In genomic region chr17:32389101-32389659, GRCm38 (mm10) we compare ENCODE assay signal across 8 mouse cellular contexts. TPM values are rescaled to one million over a fixed set of nuclear protein-coding genes. Genes with fewer than 3 reads are reported as not detected.
DNase-seq lines count a peak whose midpoint lies in the region; ATAC-seq and TF ChIP-seq lines count a peak whose summit lies in the region.

Gene Wiz, minus strand, starts transcription at chr17:32389439.

- intact Hi-C loops in heart, postnatal 36 days (cut with DNase I): loop anchor here (2.0 to 5.0 kb wide), 2 partner anchors 24 to 37 kb away; partner anchors contain the start of gene Akap8l

- TF ChIP-seq POLR2A in olfactory bulb, adult 2 months (IDR thresholded peaks at IDR 0.05; ENCODE audit: insufficient read depth, low read depth, low read length): 0 out of 2 replicates have a peak, but pooled peaks have one; percentile 36
- no peak for TF ChIP-seq POLR2A in thymus, adult 2 months (IDR thresholded peaks at IDR 0.05; ENCODE audit: control insufficient read depth, extremely low read depth, insufficient read depth, low read length, poor library complexity)

- WGBS in forebrain, embryonic 16.5 days: under 1% methylated on average over 14 of the region's 44 CpGs
- 2% methylated on average over 29 of the region's 44 CpGs for WGBS in lung, embryonic 14.5 days
- WGBS in olfactory bulb, adult 2 months: 2% methylated on average over 40 of the region's 44 CpGs
- WGBS in thymus, adult 2 months: 1% methylated on average over 31 of the region's 44 CpGs

- peak; percentile 77 for ATAC-seq in forebrain, embryonic 16.5 days
- peak; percentile 86 for ATAC-seq in lung, embryonic 14.5 days (ENCODE audit: insufficient read depth)

- H3K4me3 ChIP-seq in forebrain, embryonic 16.5 days (replicated peaks; ENCODE audit: low read length): peak within 1 kb of the TSS; percentile 86
- peak within 1 kb of the TSS; percentile 92 for H3K4me3 ChIP-seq in layer of hippocampus, adult 2 months
- peak within 1 kb of the TSS; percentile 78 for H3K4me3 ChIP-seq in lung, embryonic 14.5 days (ENCODE audit: low read depth, low read length)
- peak within 1 kb of the TSS; percentile 94 for H3K4me3 ChIP-seq in olfactory bulb, adult 2 months (ENCODE audit: insufficient read depth, low read depth, low read length)
- peak within 1 kb of the TSS; percentile 55 for H3K4me3 ChIP-seq in thymus, adult 2 months (ENCODE audit: control insufficient read depth, insufficient read depth, low read length)

- peak within 1 kb of the TSS; percentile 94 for H3K9ac ChIP-seq in forebrain, embryonic 16.5 days (replicated peaks; ENCODE audit: low read depth, low read length)
- peak within 1 kb of the TSS; percentile 77 for H3K9ac ChIP-seq in lung, embryonic 14.5 days

- DNase-seq in ES-CJ7 (ENCODE audit: low read depth, low spot score): peak; percentile 90
- DNase-seq in cerebellum, adult 11-12 months: peak; percentile 97
- peak; percentile 94 for DNase-seq in heart, postnatal 36 days
- DNase-seq in layer of hippocampus, adult 2 months (ENCODE audit: low spot score in 2 of 2): peak; percentile 95 to 96
- DNase-seq in lung, embryonic 14.5 days: peak; percentile 96
- DNase-seq in thymus, adult 2 months: peak; percentile 90

- no peaks in the 10 kb centered on the region for H3K9me3 ChIP-seq in forebrain, embryonic 16.5 days (ENCODE audit: control insufficient read depth, low read length)
- H3K9me3 ChIP-seq in lung, embryonic 14.5 days (ENCODE audit: low read depth, low read length): no peaks in the 10 kb centered on the region

- H3K27ac ChIP-seq in forebrain, embryonic 16.5 days (ENCODE audit: low read length): peak within 1 kb of the TSS; percentile 78
- H3K27ac ChIP-seq in layer of hippocampus, adult 2 months: peak within 1 kb of the TSS; percentile 95
- H3K27ac ChIP-seq in lung, embryonic 14.5 days (ENCODE audit: low read depth): peak within 1 kb of the TSS; percentile 72
- peak within 1 kb of the TSS; percentile 67; the same call in 1 of the 2 replicates for H3K27ac ChIP-seq in olfactory bulb, adult 2 months (ENCODE audit: insufficient read depth, low read depth, low read length)
- H3K27ac ChIP-seq in thymus, adult 2 months (ENCODE audit: control insufficient read depth, insufficient read depth, low read length): no peak within 1 kb of the TSS

- H3K4me2 ChIP-seq in forebrain, embryonic 16.5 days (ENCODE audit: low read length): peak within 1 kb of the TSS; percentile 96
- H3K4me2 ChIP-seq in lung, embryonic 14.5 days: peak within 1 kb of the TSS; percentile 98

- H3K4me1 ChIP-seq in forebrain, embryonic 16.5 days (replicated peaks; ENCODE audit: control insufficient read depth, insufficient read depth, low read length): peaks cover 13% of the 10 kb centered on the region
- peaks cover 4% of the 10 kb centered on the region for H3K4me1 ChIP-seq in lung, embryonic 14.5 days (ENCODE audit: insufficient read depth)
- peaks cover 10% of the 10 kb centered on the region for H3K4me1 ChIP-seq in olfactory bulb, adult 2 months (ENCODE audit: control insufficient read depth, insufficient read depth, low read length)
- peaks cover 11% of the 10 kb centered on the region for H3K4me1 ChIP-seq in thymus, adult 2 months (replicated peaks; ENCODE audit: control insufficient read depth, insufficient read depth, low read length)

- peaks cover 8% of the 10 kb centered on the region; the same call in 1 of the 2 replicates for H3K36me3 ChIP-seq in forebrain, embryonic 16.5 days (ENCODE audit: control insufficient read depth, insufficient read depth)
- peaks cover 8% of the 10 kb centered on the region for H3K36me3 ChIP-seq in lung, embryonic 14.5 days (ENCODE audit: insufficient read depth)
- peaks cover 33% of the 10 kb centered on the region for H3K36me3 ChIP-seq in thymus, adult 2 months (ENCODE audit: control insufficient read depth, insufficient read depth, low read length)

- peak; percentile 7; the same call in 1 of the 2 replicates for TF ChIP-seq CTCF in layer of hippocampus, adult 2 months (conservative IDR thresholded peaks at IDR 0.05)
- TF ChIP-seq CTCF in lung, embryonic 14.5 days (IDR thresholded peaks at IDR 0.05; ENCODE audit: low read depth): no peak
- TF ChIP-seq CTCF in olfactory bulb, adult 2 months (IDR thresholded peaks at IDR 0.05; ENCODE audit: insufficient read depth, low read depth, low read length): no peak
- TF ChIP-seq CTCF in thymus, adult 2 months (IDR thresholded peaks at IDR 0.05; ENCODE audit: borderline replicate concordance, control insufficient read depth, extremely low read depth, insufficient read depth, low read length, poor library complexity): no peak; the same call in 1 of the 2 replicates

- peaks cover 31% of the 10 kb centered on the region for H3K27me3 ChIP-seq in forebrain, embryonic 16.5 days (replicated peaks; ENCODE audit: control insufficient read depth, insufficient read depth, low read length)
- H3K27me3 ChIP-seq in lung, embryonic 14.5 days (ENCODE audit: insufficient read depth, low read length): peaks cover 36% of the 10 kb centered on the region
- no peaks in the 10 kb centered on the region for H3K27me3 ChIP-seq in thymus, adult 2 months (ENCODE audit: control insufficient read depth, insufficient read depth, low read length)

RNA-seq across cellular contexts. Expression of gene Wiz, which starts in this region (rescaled TPM):
- polyA plus RNA-seq in forebrain, embryonic 16.5 days (2015; fragmentation: Nextera tagmentation; extraction: Ambion mirVana): 35.7 and 39.1 TPM in 2 replicates
- 10 to 100 TPM; 18.9 to 19.1 TPM for total RNA-seq in heart, postnatal 36 days (2021)
- 10 to 100 TPM; 55.0 to 57.2 TPM for total RNA-seq in layer of hippocampus, adult 2 months (2021)
- 41.8 and 48.1 TPM in 2 replicates for polyA plus RNA-seq in lung, embryonic 14.5 days (2014; fragmentation: Nextera tagmentation; extraction: Ambion mirVana)
- not detected in 2 replicates for polyA plus RNA-seq in olfactory bulb, adult 2 months (2012; ENCODE audit: insufficient read depth, insufficient read length, low replicate concordance, missing spikeins)
- polyA plus RNA-seq in thymus, adult 2 months (2012; rRNA removed): 57.1 and 71.0 TPM in 2 replicates
